Mouse (Mus musculus) small intestine, adult 2 months (tissue): ENCODE measurements around the gene Dhrs1.

Experiments used
- CTCF ChIP-seq: fragments of 200-500 bp; IDR thresholded peaks from 2 replicates; pipeline ENCODE4 v1.5.1; 2012; ENCODE audit warnings: low read depth, mild to moderate bottlenecking, control low read depth, inconsistent platforms, low read length, moderate library complexity, mixed read lengths; ENCODE audit not compliant: insufficient replicate concordance, insufficient read length; ENCODE audit errors: extremely low read depth
- POLR2A ChIP-seq: fragments of 200-500 bp; IDR thresholded peaks from 2 replicates; pipeline ENCODE4 v1.6.1; 2012; ENCODE audit warnings: low read depth, mild to moderate bottlenecking, control low read depth, inconsistent platforms, low read length, moderate library complexity

- TF ChIP-seq POLR2A (no peak), CTCF (no peak)
Measured at GRCm38 (mm10) chr14:55706051-55706600, 39.4 kb downstream of the Dhrs1 start.
